Mouse (Mus musculus) heart, embryonic 13.5 days (tissue): ENCODE measurements around the gene 3110021N24Rik. TPM values are rescaled to one million over a fixed set of nuclear protein-coding genes. Genes with fewer than 3 reads are reported as not detected.

Experiments
- ATAC-seq: fragments of 200-750 bp; cut with Nextera tagmentation; 2 replicates; pipeline ENCODE4 v1.8.0; 2017; ENCODE audit warnings: moderate TSS enrichment; ENCODE audit not compliant: insufficient number of reproducible peaks, low FRiP score, low TSS enrichment; ENCODE audit errors: extremely low read depth
- H3K27ac ChIP-seq: fragments of 300-500 bp; sonication (generic); replicated peaks from 2 replicates; pipeline ENCODE4 v1.5.1; 2015; ENCODE audit warnings: moderate library complexity, mild to moderate bottlenecking, inconsistent platforms
- H3K27me3 ChIP-seq: fragments of 300-500 bp; sonication (generic); replicated peaks from 2 replicates; pipeline ENCODE4 v1.6.1; 2015; ENCODE audit warnings: mild to moderate bottlenecking, inconsistent platforms
- H3K36me3 ChIP-seq: fragments of 300-500 bp; sonication (generic); 2 replicates; pipeline ENCODE4 v1.6.1; 2015; ENCODE audit warnings: mild to moderate bottlenecking, inconsistent platforms
- H3K4me1 ChIP-seq: fragments of 300-500 bp; sonication (generic); 2 replicates; pipeline ENCODE4 v1.6.1; 2015; ENCODE audit warnings: inconsistent platforms
- H3K4me2 ChIP-seq: fragments of 300-500 bp; sonication (generic); 2 replicates; pipeline ENCODE4 v1.6.1; 2015; ENCODE audit warnings: inconsistent platforms, mild to moderate bottlenecking, moderate library complexity
- H3K4me3 ChIP-seq: fragments of 300-500 bp; sonication (generic); 2 replicates; pipeline ENCODE4 v1.5.1; 2015; ENCODE audit warnings: moderate library complexity, mild to moderate bottlenecking, inconsistent platforms
- H3K9ac ChIP-seq: fragments of 300-500 bp; sonication (generic); 2 replicates; pipeline ENCODE4 v1.6.1; 2015; ENCODE audit warnings: inconsistent platforms, mild to moderate bottlenecking, moderate library complexity
- H3K9me3 ChIP-seq: fragments of 300-500 bp; sonication (generic); 2 replicates; pipeline ENCODE4 v1.6.1; 2016; ENCODE audit warnings: inconsistent platforms
- WGBS: fragments of 180-500 bp; shearing (Covaris S2); methylation state at CpG from one replicate; pipeline ENCODE4 v1.1.7; 2015; ENCODE audit warnings: mixed read lengths; 5-methylcytosine and 5-hydroxymethylcytosine counted together
- polyA plus RNA-seq: library from polyadenylated mRNA; unstranded; fragments of >200 nt; fragmentation: Nextera tagmentation; extraction: Ambion mirVana; gene quantifications from 2 replicates; pipeline ENCODE4 v1.2.1, GENCODE M21; 2015

Gene 3110021N24Rik
- polyA plus RNA-seq, 1 experiment from 2014 or later = 1.1 TPM

GRCm38 (mm10) chr4:108796701-108797100 is 77.3 kb downstream of the 3110021N24Rik start:
- peaks cover 15% of the 10 kb centered on the region for H3K4me1 ChIP-seq
- no peaks in the 10 kb centered on the region for H3K27me3 ChIP-seq
- no peak overlapping the region for H3K4me2 ChIP-seq
- 30% methylated on average over 4 of the region's 4 CpGs for WGBS
- no peaks in the 10 kb centered on the region for H3K36me3 ChIP-seq
- no peak for ATAC-seq
- H3K9me3 ChIP-seq = no peaks in the 10 kb centered on the region
- no peak overlapping the region for H3K27ac ChIP-seq
- H3K4me3 ChIP-seq = no peak overlapping the region
- H3K9ac ChIP-seq = no peak overlapping the region

DNA sequence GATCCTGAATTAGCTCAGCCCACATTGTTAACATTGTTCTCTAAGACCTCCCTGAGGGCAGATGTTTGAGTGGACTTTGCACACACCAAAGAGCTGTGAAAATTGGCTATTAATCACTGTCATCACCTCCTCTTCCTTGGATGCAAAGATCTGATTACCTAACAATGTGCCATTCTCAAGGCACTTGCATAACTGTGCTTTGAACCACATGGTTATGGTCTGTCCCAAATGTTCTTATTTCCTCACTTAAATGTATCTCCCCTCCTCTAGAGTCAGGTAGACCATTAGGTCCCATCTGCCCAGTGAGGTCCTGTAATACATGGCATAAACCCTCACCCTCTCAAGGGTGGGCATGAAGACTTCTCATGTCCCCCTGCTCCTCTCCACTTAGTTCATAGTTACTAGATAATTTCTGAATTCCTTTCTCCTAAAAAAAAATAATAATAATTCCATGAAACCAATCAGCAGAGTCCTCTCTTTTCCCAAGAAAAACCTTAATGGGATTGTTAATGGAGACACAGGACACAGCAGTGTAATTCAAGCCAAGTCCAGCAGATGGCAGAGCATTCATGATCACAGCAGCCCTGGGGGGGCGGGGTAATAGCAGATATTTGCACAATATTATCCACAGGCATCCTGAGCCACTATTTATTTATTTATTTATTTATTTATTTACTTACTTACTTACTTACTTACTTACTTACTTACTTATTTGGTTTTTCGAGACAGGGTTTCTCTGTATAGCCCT is 78.8 kb downstream of the 3110021N24Rik start:
- H3K4me3 ChIP-seq = no peak overlapping the region
- ATAC-seq = no peak
- WGBS = 49% methylated on average over 2 of the region's 2 CpGs

GRCm38 (mm10) chr4:108803535-108803934 is 84.1 kb downstream of the 3110021N24Rik start:
- Histone ChIP-seq H3K9me3 (no peaks in the 10 kb centered on the region), H3K4me2 (no peak overlapping the region)
- ATAC-seq = no peak

More for the DNA sequence above, 78.8 kb downstream of the 3110021N24Rik start:
- Histone ChIP-seq H3K4me1 (peaks cover 15% of the 10 kb centered on the region), H3K9ac (no peak overlapping the region), H3K9me3 (no peaks in the 10 kb centered on the region), H3K36me3 (no peaks in the 10 kb centered on the region), H3K27me3 (no peaks in the 10 kb centered on the region), H3K4me2 (no peak overlapping the region), H3K27ac (no peak overlapping the region)

GRCm38 (mm10) chr4:108811142-108811541 is 91.7 kb downstream of the 3110021N24Rik start:
- WGBS = 58% methylated on average over 4 of the region's 4 CpGs
- no peak overlapping the region for H3K9ac ChIP-seq
- no peak overlapping the region for H3K4me3 ChIP-seq
- no peak for ATAC-seq
- H3K27ac ChIP-seq = no peak overlapping the region
- H3K27me3 ChIP-seq = no peaks in the 10 kb centered on the region
- H3K4me1 ChIP-seq = no peaks in the 10 kb centered on the region
- peaks cover 15% of the 10 kb centered on the region for H3K36me3 ChIP-seq
- no peaks in the 10 kb centered on the region for H3K9me3 ChIP-seq
- no peak overlapping the region for H3K4me2 ChIP-seq

More at GRCm38 (mm10) chr4:108803535-108803934, 84.1 kb downstream of the 3110021N24Rik start:
- H3K27me3 ChIP-seq = no peaks in the 10 kb centered on the region
- H3K9ac ChIP-seq = no peak overlapping the region
- no peaks in the 10 kb centered on the region for H3K4me1 ChIP-seq
- H3K27ac ChIP-seq = no peak overlapping the region
- WGBS = 85% methylated on average over 2 of the region's 2 CpGs
- no peaks in the 10 kb centered on the region for H3K36me3 ChIP-seq
- H3K4me3 ChIP-seq = no peak overlapping the region

GRCm38 (mm10) chr4:108811550-108811949 is 92.1 kb downstream of the 3110021N24Rik start:
- H3K4me1 ChIP-seq = no peaks in the 10 kb centered on the region
- 68% methylated on average over 6 of the region's 6 CpGs for WGBS
- no peak overlapping the region for H3K4me3 ChIP-seq
- H3K36me3 ChIP-seq = peaks cover 15% of the 10 kb centered on the region
- no peaks in the 10 kb centered on the region for H3K9me3 ChIP-seq
- H3K27me3 ChIP-seq = no peaks in the 10 kb centered on the region
- H3K27ac ChIP-seq = no peak overlapping the region
- no peak overlapping the region for H3K4me2 ChIP-seq
- H3K9ac ChIP-seq = no peak overlapping the region
- no peak for ATAC-seq

DNA sequence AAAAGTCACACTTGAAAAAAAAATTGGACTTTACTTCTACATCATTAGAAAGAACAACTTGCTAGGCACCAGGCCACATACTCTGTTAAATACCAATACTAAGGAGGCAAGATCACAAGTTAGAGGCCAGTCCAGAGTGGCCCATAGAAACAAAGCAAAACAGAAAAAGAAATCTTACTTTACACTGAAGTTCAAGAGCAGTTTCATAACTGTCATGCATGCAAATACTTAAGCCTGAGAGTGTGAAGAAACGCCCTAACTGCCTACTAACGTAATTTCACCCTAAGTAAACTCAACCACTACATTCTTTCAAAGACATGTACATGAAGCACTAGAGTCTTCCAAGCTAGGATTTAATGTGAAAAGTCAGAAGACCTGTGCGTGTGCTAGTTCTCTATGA is 106.2 kb downstream of the 3110021N24Rik start:
- Histone ChIP-seq H3K4me1 (peaks cover 2% of the 10 kb centered on the region; the same call in 1 of the 2 replicates), H3K9me3 (no peaks in the 10 kb centered on the region), H3K27ac (no peak overlapping the region), H3K4me2 (no peak overlapping the region), H3K27me3 (no peaks in the 10 kb centered on the region), H3K9ac (no peak overlapping the region), H3K4me3 (no peak overlapping the region), H3K36me3 (peaks cover 93% of the 10 kb centered on the region)
- WGBS = 89% methylated on average over 3 of the region's 3 CpGs
- ATAC-seq = no peak

DNA sequence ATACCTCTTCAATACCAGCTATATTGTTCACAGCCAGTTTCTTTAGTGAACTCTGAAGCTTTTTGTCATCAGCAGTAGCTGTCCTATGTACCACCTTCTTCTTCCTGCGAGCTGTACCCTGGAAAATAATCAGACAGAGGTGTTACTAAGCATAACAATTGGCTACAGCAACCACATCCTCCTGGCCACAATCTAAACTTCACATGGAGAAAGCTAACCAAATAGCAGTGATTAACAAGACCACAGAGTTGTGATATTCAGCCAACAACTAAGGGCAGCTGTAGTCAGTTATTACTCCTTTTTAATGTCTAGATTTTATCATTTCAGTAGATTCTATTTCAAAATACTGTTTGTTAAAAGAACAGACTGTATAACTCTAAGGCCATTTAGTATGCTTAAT is 106.6 kb downstream of the 3110021N24Rik start:
- 80% methylated on average over 1 of the region's 1 CpGs for WGBS
- Histone ChIP-seq H3K9ac (no peak overlapping the region), H3K4me3 (no peak overlapping the region), H3K27me3 (no peaks in the 10 kb centered on the region), H3K4me2 (no peak overlapping the region), H3K9me3 (no peaks in the 10 kb centered on the region), H3K36me3 (peaks cover 89% of the 10 kb centered on the region), H3K4me1 (peaks cover 7% of the 10 kb centered on the region), H3K27ac (no peak overlapping the region)
- no peak for ATAC-seq

DNA sequence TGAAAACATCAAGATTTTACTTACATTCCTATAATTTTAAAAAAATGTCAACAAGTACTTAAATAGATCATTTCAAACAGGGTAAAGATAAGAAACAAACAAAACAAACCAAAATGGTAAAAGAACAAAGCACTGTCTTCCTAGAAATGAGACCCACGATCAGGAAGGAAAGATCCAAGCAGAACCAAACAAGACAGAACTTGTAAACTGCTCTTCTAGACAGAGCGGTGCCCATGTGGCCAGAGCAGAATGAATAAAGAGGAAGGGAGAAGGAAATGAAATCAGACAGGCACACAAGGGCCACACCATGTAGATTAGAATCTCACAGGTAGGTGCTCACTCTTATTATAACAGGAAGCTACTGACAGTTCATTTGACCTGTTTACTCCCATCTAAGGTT is 107.2 kb downstream of the 3110021N24Rik start:
- Histone ChIP-seq H3K4me1 (peaks cover 11% of the 10 kb centered on the region), H3K4me2 (no peak overlapping the region), H3K27me3 (no peaks in the 10 kb centered on the region), H3K9me3 (no peaks in the 10 kb centered on the region), H3K27ac (no peak overlapping the region), H3K9ac (no peak overlapping the region), H3K4me3 (no peak overlapping the region), H3K36me3 (peaks cover 84% of the 10 kb centered on the region)
- no peak for ATAC-seq
- 90% methylated on average over 2 of the region's 2 CpGs for whole genome bisulfite sequencing

DNA sequence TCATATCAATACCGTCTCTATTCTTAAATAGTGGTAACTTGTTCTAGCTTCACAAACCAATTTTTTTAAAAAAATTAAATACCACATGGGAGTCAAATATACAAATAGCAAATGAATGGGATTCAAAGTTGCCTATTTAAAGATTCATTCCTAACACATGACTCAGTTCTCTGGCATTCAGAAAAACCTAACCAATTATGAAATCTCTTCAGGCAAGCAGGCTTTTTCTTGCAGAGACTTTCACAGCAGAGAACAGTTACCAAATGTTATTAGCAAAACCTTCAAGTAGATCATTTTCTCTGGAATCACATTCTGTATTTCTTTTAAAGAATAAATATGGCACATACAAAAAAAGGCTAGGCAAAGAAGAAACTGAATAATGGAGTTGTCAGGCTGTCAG is 111.2 kb downstream of the 3110021N24Rik start:
- Histone ChIP-seq H3K27me3 (no peaks in the 10 kb centered on the region), H3K4me3 (0 out of 2 replicates have a peak overlapping the region, but pooled peaks have one; percentile 1), H3K9ac (peak overlapping the region; percentile 59; the same call in 1 of the 2 replicates), H3K27ac (peak overlapping the region; percentile 51), H3K36me3 (peaks cover 44% of the 10 kb centered on the region), H3K4me2 (peak overlapping the region; percentile 70), H3K9me3 (no peaks in the 10 kb centered on the region), H3K4me1 (peaks cover 23% of the 10 kb centered on the region)
- no peak for ATAC-seq
- WGBS = 91% methylated on average over 1 of the region's 1 CpGs

Other genes with a start within 250 kb of the 3110021N24Rik start
- gene Prpf38a, start 140.3 kb upstream of the 3110021N24Rik start, polyA plus RNA-seq = 56.9 and 63.9 TPM in 2 replicates
- 5.1 and 6.6 TPM in 2 replicates for gene Orc1, start 140.2 kb upstream of the 3110021N24Rik start, polyA plus RNA-seq
- gene Cc2d1b, start 99.7 kb upstream of the 3110021N24Rik start, polyA plus RNA-seq = 14.7 and 15.3 TPM in 2 replicates
- gene Zfyve9, start 61.1 kb downstream of the 3110021N24Rik start, polyA plus RNA-seq = 2.8 TPM in 2 replicates
- gene Btf3l4, start 114.0 kb downstream of the 3110021N24Rik start, polyA plus RNA-seq = 163 and 171 TPM in 2 replicates
- 121 and 130 TPM in 2 replicates for gene Txndc12, start 115.0 kb downstream of the 3110021N24Rik start, polyA plus RNA-seq
- 24.6 and 27.6 TPM in 2 replicates for gene Kti12, start 128.1 kb downstream of the 3110021N24Rik start, polyA plus RNA-seq
- 0.83 and 1.4 TPM in 2 replicates for gene A730015C16Rik, start 129.0 kb downstream of the 3110021N24Rik start, polyA plus RNA-seq
- gene Rab3b, start 159.4 kb downstream of the 3110021N24Rik start, polyA plus RNA-seq = 6.7 TPM in 2 replicates